Comparison of ENCODE assay signal across 11 mouse cellular contexts in genomic region chr15:78894726-78895125, GRCm38 (mm10). TPM values are rescaled to one million over a fixed set of nuclear protein-coding genes. Genes with fewer than 3 reads are reported as not detected.
A peak's percentile ranks its signal among the peaks of the same experiment; 100 is the strongest.
DNase-seq lines count a peak whose midpoint lies in the region; ATAC-seq and TF ChIP-seq lines count a peak whose summit lies in the region.
"Had no signal": no experiment of that assay in that cellular context is flagged by ENCODE, and none has a peak within 500 bp of the region (broad histone marks: within the 10 kb centered on the region; RNA-seq: fewer than 3 reads in every experiment).

No protein-coding gene starts in this region.

- 73% methylated on average over 13 of the region's 13 CpGs for WGBS in kidney, embryonic 14.5 days
- WGBS in kidney, adult 2 months = 79% methylated on average over 13 of the region's 13 CpGs
- 75% methylated on average over 13 of the region's 13 CpGs for WGBS in intestine, embryonic 16.5 days

- peaks cover 59% of the 10 kb centered on the region for H3K4me1 ChIP-seq in kidney, embryonic 14.5 days (ENCODE audit: control insufficient read depth, insufficient read depth, low read length)
- no peaks in the 10 kb centered on the region for H3K4me1 ChIP-seq in kidney, adult 2 months (ENCODE audit: control insufficient read depth, insufficient read depth, low read length)
- peaks cover 95% of the 10 kb centered on the region for H3K4me1 ChIP-seq in G1E (ENCODE audit: insufficient read depth, low read depth, low read length)
- peaks cover 61% of the 10 kb centered on the region for H3K4me1 ChIP-seq in intestine, embryonic 16.5 days (ENCODE audit: control insufficient read depth, insufficient read depth, low read length)

- no peak for ATAC-seq in kidney, embryonic 14.5 days (ENCODE audit: low FRiP score, low TSS enrichment)
- no peak for ATAC-seq in G1E (ENCODE audit: extremely low read depth, insufficient number of reproducible peaks, low FRiP score, poor library complexity, severe bottlenecking)
- ATAC-seq in intestine, embryonic 16.5 days = no peak

- H3K27ac ChIP-seq in kidney, embryonic 14.5 days (ENCODE audit: low read depth, low read length) = peak overlapping the region; percentile 59
- H3K27ac ChIP-seq in kidney, adult 2 months (ENCODE audit: insufficient read depth, low read depth, low read length) = no peak overlapping the region
- H3K27ac ChIP-seq in intestine, embryonic 16.5 days (ENCODE audit: low read length) = peak overlapping the region; percentile 52

- TF ChIP-seq CTCF in kidney, adult 2 months (conservative IDR thresholded peaks at IDR 0.05; ENCODE audit: insufficient read depth, insufficient read length, low read depth, low read length) = no peak
- TF ChIP-seq CTCF in G1E (IDR thresholded peaks at IDR 0.05; ENCODE audit: low read depth, low read length) = no peak

- H3K9ac ChIP-seq in kidney, embryonic 14.5 days (ENCODE audit: low read depth, low read length) = no peak overlapping the region
- H3K9ac ChIP-seq in intestine, embryonic 16.5 days (ENCODE audit: low read depth, low read length) = peak overlapping the region; percentile 3; the same call in 1 of the 2 replicates

- no peaks in the 10 kb centered on the region for H3K27me3 ChIP-seq in kidney, embryonic 14.5 days (ENCODE audit: control insufficient read depth, insufficient read depth, low read length)
- H3K27me3 ChIP-seq in kidney, adult 2 months (replicated peaks; ENCODE audit: control insufficient read depth, insufficient read depth, low read length) = no peaks in the 10 kb centered on the region
- H3K27me3 ChIP-seq in G1E (ENCODE audit: insufficient read depth, low read length) = no peaks in the 10 kb centered on the region
- no peaks in the 10 kb centered on the region for H3K27me3 ChIP-seq in intestine, embryonic 16.5 days (replicated peaks; ENCODE audit: control insufficient read depth, insufficient read depth, low read length)
- H3K27me3 ChIP-seq in splenic B cell, adult 2 months (ENCODE audit: control insufficient read depth, insufficient read depth, low read length, poor library complexity, severe bottlenecking) = no peaks in the 10 kb centered on the region

- TF ChIP-seq POLR2A in kidney, adult 2 months (IDR thresholded peaks at IDR 0.05; ENCODE audit: low read depth, low read length) = no peak

- no peak for DNase-seq in kidney, adult 2 months
- DNase-seq in G1E (ENCODE audit: low spot score) = no peak
- DNase-seq in splenic B cell, adult 2 months (ENCODE audit: low read depth, low spot score) = peak; percentile 39
- no peak for DNase-seq in ovary, postnatal 10 days (ENCODE audit: low spot score)
- DNase-seq in left cerebral cortex, postnatal 36 days (ENCODE audit: low spot score in 2 of 2) = no peak
- no peak for DNase-seq in lung, postnatal 25 days (ENCODE audit: low spot score)
- DNase-seq: cerebellum, adult 9-10 months; heart, adult 11 months; lung, adult 18-20 months had no signal

- peaks cover 35% of the 10 kb centered on the region for H3K36me3 ChIP-seq in kidney, embryonic 14.5 days (ENCODE audit: control insufficient read depth, insufficient read depth, low read length)
- H3K36me3 ChIP-seq in kidney, adult 2 months (ENCODE audit: control insufficient read depth, insufficient read depth, low read length) = no peaks in the 10 kb centered on the region
- H3K36me3 ChIP-seq in G1E (replicated peaks) = peaks cover 67% of the 10 kb centered on the region
- H3K36me3 ChIP-seq in intestine, embryonic 16.5 days (ENCODE audit: control insufficient read depth, insufficient read depth, low read length) = peaks cover 18% of the 10 kb centered on the region; the same call in 1 of the 2 replicates
- H3K36me3 ChIP-seq in splenic B cell, adult 2 months (ENCODE audit: control insufficient read depth, insufficient read depth, low read length, poor library complexity, severe bottlenecking) = peaks cover 1% of the 10 kb centered on the region; the same call in 1 of the 2 replicates

- intact Hi-C loops in left cerebral cortex, postnatal 36 days (cut with DNase I) = no loop called here

- no peak overlapping the region for H3K4me2 ChIP-seq in kidney, embryonic 14.5 days (replicated peaks; ENCODE audit: low read depth, low read length)
- H3K4me2 ChIP-seq in intestine, embryonic 16.5 days (ENCODE audit: low read depth, low read length) = no peak overlapping the region

- no peaks in the 10 kb centered on the region for H3K9me3 ChIP-seq in kidney, embryonic 14.5 days (ENCODE audit: control insufficient read depth, low read length)
- no peaks in the 10 kb centered on the region for H3K9me3 ChIP-seq in G1E (replicated peaks)
- H3K9me3 ChIP-seq in intestine, embryonic 16.5 days (ENCODE audit: control insufficient read depth, low read length) = no peaks in the 10 kb centered on the region

- no peak overlapping the region for H3K4me3 ChIP-seq in kidney, embryonic 14.5 days (ENCODE audit: low read length)
- H3K4me3 ChIP-seq in kidney, adult 2 months (ENCODE audit: insufficient read depth, low read depth, low read length) = no peak overlapping the region
- H3K4me3 ChIP-seq in G1E (ENCODE audit: low read depth, low read length) = peak overlapping the region; percentile 68; the same call in 1 of the 2 replicates
- no peak overlapping the region for H3K4me3 ChIP-seq in intestine, embryonic 16.5 days (ENCODE audit: low read length)

RNA-seq across cellular contexts. Expression of gene Gm49510, which starts 4.7 kb away (rescaled TPM):
- 0.19 and 0.59 TPM in 2 replicates for polyA plus RNA-seq in kidney, embryonic 14.5 days (2014; fragmentation: Nextera tagmentation; extraction: Ambion mirVana)
- polyA plus RNA-seq in kidney, adult 2 months (2012; rRNA removed) = 0.03 TPM in 1 of 2 replicates, not detected in the other
- total RNA-seq in G1E (2014; fragmentation: Nextera tagmentation) (not detected in 2 replicates), G1E (2017) (1.3 and 1.4 TPM in 2 replicates)
- 6.3 and 8.2 TPM in 2 replicates for polyA plus RNA-seq in G1E (2012)
- 0.21 and 0.55 TPM in 2 replicates for polyA plus RNA-seq in intestine, embryonic 16.5 days (2015; fragmentation: Nextera tagmentation; extraction: Ambion mirVana)
- total RNA-seq in left cerebral cortex, postnatal 36 days (2021) = under 1 TPM in 1 of 2 experiments, not detected in 1; 0.97 TPM

RNA-seq across cellular contexts. Expression of gene Sh3bp1, which starts 4.8 kb away (rescaled TPM):
- polyA plus RNA-seq in kidney, embryonic 14.5 days (2014; fragmentation: Nextera tagmentation; extraction: Ambion mirVana) = 32.7 and 38.5 TPM in 2 replicates
- polyA plus RNA-seq in kidney, adult 2 months (2012; rRNA removed) = 26.2 and 30.0 TPM in 2 replicates
- total RNA-seq in G1E (2014; fragmentation: Nextera tagmentation) = 207 and 231 TPM in 2 replicates
- 32.7 and 34.1 TPM in 2 replicates for total RNA-seq in G1E (2017)
- 1,400 and 1,821 TPM in 2 replicates for polyA plus RNA-seq in G1E (2012)
- polyA plus RNA-seq in intestine, embryonic 16.5 days (2015; fragmentation: Nextera tagmentation; extraction: Ambion mirVana) = 21.5 and 23.3 TPM in 2 replicates
- 10 to 100 TPM; 23.7 to 31.5 TPM for total RNA-seq in left cerebral cortex, postnatal 36 days (2021)

RNA-seq across cellular contexts. Expression of gene Gga1, which starts 17.7 kb away (rescaled TPM):
- polyA plus RNA-seq in kidney, embryonic 14.5 days (2014; fragmentation: Nextera tagmentation; extraction: Ambion mirVana) = 33.9 and 44.8 TPM in 2 replicates
- polyA plus RNA-seq in kidney, adult 2 months (2012; rRNA removed) = 56.5 and 68.1 TPM in 2 replicates
- total RNA-seq in G1E (2014; fragmentation: Nextera tagmentation) = 52.6 and 60.2 TPM in 2 replicates
- total RNA-seq in G1E (2017) = 9.6 and 10.0 TPM in 2 replicates
- 158 and 177 TPM in 2 replicates for polyA plus RNA-seq in G1E (2012)
- 56.3 and 57.4 TPM in 2 replicates for polyA plus RNA-seq in intestine, embryonic 16.5 days (2015; fragmentation: Nextera tagmentation; extraction: Ambion mirVana)
- total RNA-seq in left cerebral cortex, postnatal 36 days (2021) = 10 to 100 TPM; 57.6 to 65.0 TPM

RNA-seq across cellular contexts. Expression of gene Pdxp, which starts 19.0 kb away (rescaled TPM):
- 20.5 and 25.8 TPM in 2 replicates for polyA plus RNA-seq in kidney, embryonic 14.5 days (2014; fragmentation: Nextera tagmentation; extraction: Ambion mirVana)
- 1.7 and 1.9 TPM in 2 replicates for polyA plus RNA-seq in kidney, adult 2 months (2012; rRNA removed)
- 26.6 and 31.4 TPM in 2 replicates for total RNA-seq in G1E (2014; fragmentation: Nextera tagmentation)
- total RNA-seq in G1E (2017) = 13.9 and 18.1 TPM in 2 replicates
- 39.7 and 40.6 TPM in 2 replicates for polyA plus RNA-seq in G1E (2012)
- polyA plus RNA-seq in intestine, embryonic 16.5 days (2015; fragmentation: Nextera tagmentation; extraction: Ambion mirVana) = 2.2 and 6.4 TPM in 2 replicates
- 100 to 1,000 TPM; 159 to 192 TPM for total RNA-seq in left cerebral cortex, postnatal 36 days (2021)

RNA-seq across cellular contexts. Expression of gene Lgals1, which starts 31.8 kb away (rescaled TPM):
- polyA plus RNA-seq in kidney, embryonic 14.5 days (2014; fragmentation: Nextera tagmentation; extraction: Ambion mirVana) = 584 and 814 TPM in 2 replicates
- 310 and 318 TPM in 2 replicates for polyA plus RNA-seq in kidney, adult 2 months (2012; rRNA removed)
- 558 and 607 TPM in 2 replicates for total RNA-seq in G1E (2014; fragmentation: Nextera tagmentation)
- total RNA-seq in G1E (2017) = 3,673 and 4,536 TPM in 2 replicates
- polyA plus RNA-seq in G1E (2012) = 1,469 and 2,086 TPM in 2 replicates
- polyA plus RNA-seq in intestine, embryonic 16.5 days (2015; fragmentation: Nextera tagmentation; extraction: Ambion mirVana) = 865 and 927 TPM in 2 replicates
- 10 to 100 TPM; 19.3 to 25.0 TPM for total RNA-seq in left cerebral cortex, postnatal 36 days (2021)

Comparison
In these comparisons a context has a peak if more than half of its experiments do, and no peak if none do; other contexts are left out.
1. RNA of gene Sh3bp1, which starts 4.8 kb away (polyA plus RNA-seq): 1,400 to 1,821 TPM in G1E; 32.7 to 38.5 TPM in kidney, embryonic 14.5 days, 26.2 to 30.0 TPM in kidney, adult 2 months and 21.5 to 23.3 TPM in intestine, embryonic 16.5 days; every median in the first group is over 10 times any median in the second.